12 mouse cellular contexts compared by ENCODE assay signal in the genomic region with DNA sequence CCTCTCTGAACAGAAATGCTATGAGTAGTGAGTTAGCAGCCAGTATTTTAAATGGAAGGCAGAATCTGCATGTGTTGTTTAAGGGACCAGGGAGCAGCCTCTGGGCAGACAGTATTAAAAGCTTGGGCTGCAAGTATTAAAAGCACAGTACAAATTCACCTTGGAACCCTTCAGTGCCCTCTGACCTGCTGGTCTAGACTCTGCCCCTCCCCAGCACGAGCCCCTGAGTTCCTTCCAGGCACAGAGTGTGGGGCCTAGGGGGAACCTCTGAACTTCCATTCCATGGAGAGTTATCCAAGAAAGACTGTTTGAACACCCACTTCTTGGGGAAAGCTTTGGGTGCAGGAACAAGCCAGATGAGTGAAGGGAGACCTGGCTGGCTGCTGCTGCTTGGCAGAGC.
"Had no signal": no experiment of that assay in that cellular context is flagged by ENCODE, and none has a peak within 500 bp of the region (broad histone marks: within the 10 kb centered on the region; RNA-seq: fewer than 3 reads in every experiment).

No protein-coding gene starts in this region.

- H3K27ac ChIP-seq: hindbrain, postnatal 0 days; layer of hippocampus, adult 2 months; liver, embryonic 14.5 days; midbrain, embryonic 10.5 days; neural tube, embryonic 15.5 days had no signal

- H3K36me3 ChIP-seq: midbrain, embryonic 10.5 days; neural tube, embryonic 15.5 days had no signal

- H3K9ac ChIP-seq: liver, embryonic 14.5 days; neural tube, embryonic 15.5 days had no signal

- DNase-seq: kidney, postnatal 4 days; left cerebral cortex, postnatal 4 days; lung, adult 18-20 months; midbrain, embryonic 14.5 days; thymus, adult 2 months; thymus, postnatal 36 days had no signal

- H3K4me2 ChIP-seq: neural tube, embryonic 15.5 days had no signal

- H3K27me3 ChIP-seq: neural tube, embryonic 15.5 days had no signal

- H3K9me3 ChIP-seq: midbrain, embryonic 10.5 days; neural tube, embryonic 15.5 days had no signal

- H3K4me3 ChIP-seq: layer of hippocampus, adult 2 months; midbrain, embryonic 10.5 days; myocyte; neural tube, embryonic 15.5 days had no signal

- ATAC-seq: hindbrain, postnatal 0 days had no signal
